26 mouse cellular contexts compared by ENCODE assay signal in the genomic region with DNA sequence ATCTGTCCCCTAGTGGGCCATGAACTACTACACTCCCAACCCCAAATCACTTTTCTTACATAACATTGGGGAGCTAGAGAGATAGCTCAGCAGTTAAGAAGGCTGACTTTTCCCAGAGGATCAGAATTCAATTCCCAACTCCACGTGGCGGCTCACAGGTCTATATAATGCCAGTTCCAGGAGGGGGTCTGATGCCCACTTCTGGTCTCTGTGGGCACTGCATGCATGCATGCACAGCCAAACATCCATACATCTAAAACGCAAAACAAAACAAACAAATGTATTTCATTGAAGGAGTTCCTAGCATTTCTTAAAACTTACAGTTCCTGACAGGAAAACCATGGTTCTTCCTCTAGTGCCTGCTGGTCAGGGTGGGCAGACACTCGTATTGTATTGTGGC. TPM values are rescaled to one million over a fixed set of nuclear protein-coding genes. Genes with fewer than 3 reads are reported as not detected.
DNase-seq lines count a peak whose midpoint lies in the region; ATAC-seq and TF ChIP-seq lines count a peak whose summit lies in the region.
"Had no signal": no experiment of that assay in that cellular context is flagged by ENCODE, and none has a peak within 500 bp of the region (broad histone marks: within the 10 kb centered on the region; RNA-seq: fewer than 3 reads in every experiment).

No protein-coding gene starts in this region.

- no peak for DNase-seq in hindbrain, postnatal 0 days (ENCODE audit: low spot score)
- no peak for DNase-seq in hindbrain, embryonic 10.5 days (ENCODE audit: low spot score)
- DNase-seq in liver, postnatal 0 days = no peak
- no peak for DNase-seq in liver, embryonic 11.5 days (ENCODE audit: low spot score)
- no peak for DNase-seq in spleen, postnatal 4 days (ENCODE audit: low spot score in 2 of 2)
- DNase-seq: adrenal gland, postnatal 36 days; B cell, adult 2 months; cerebellum, adult 11-12 months; cerebellum, postnatal 10 days; gastrocnemius, postnatal 14 days; heart, adult 18-20 months; kidney, adult 11 months; left cerebral cortex, postnatal 4 days; right cerebral cortex, postnatal 14 days; thymus, postnatal 14 days had no signal

- no peaks in the 10 kb centered on the region for H3K9me3 ChIP-seq in hindbrain, postnatal 0 days (ENCODE audit: low read length)
- no peaks in the 10 kb centered on the region for H3K9me3 ChIP-seq in hindbrain, embryonic 10.5 days
- H3K9me3 ChIP-seq in liver, postnatal 0 days (ENCODE audit: low read length) = no peaks in the 10 kb centered on the region
- H3K9me3 ChIP-seq in liver, embryonic 11.5 days (ENCODE audit: control insufficient read depth, low read length) = no peaks in the 10 kb centered on the region
- H3K9me3 ChIP-seq in ES-Bruce4 (replicated peaks; ENCODE audit: control insufficient read depth, insufficient read depth, low read length, poor library complexity, severe bottlenecking) = no peaks in the 10 kb centered on the region
- H3K9me3 ChIP-seq: embryonic facial prominence, embryonic 10.5 days; heart, embryonic 13.5 days; limb, embryonic 15.5 days; lung, embryonic 15.5 days; neural tube, embryonic 15.5 days had no signal

- no peaks in the 10 kb centered on the region for H3K36me3 ChIP-seq in hindbrain, postnatal 0 days (ENCODE audit: insufficient read depth, low read length)
- H3K36me3 ChIP-seq in hindbrain, embryonic 10.5 days = peaks cover 21% of the 10 kb centered on the region
- H3K36me3 ChIP-seq in liver, postnatal 0 days (replicated peaks; ENCODE audit: insufficient read depth, low read length) = peaks cover 4% of the 10 kb centered on the region; the same call in 1 of the 2 replicates
- peaks cover 4% of the 10 kb centered on the region for H3K36me3 ChIP-seq in liver, embryonic 11.5 days (ENCODE audit: control insufficient read depth, insufficient read depth, low read length)
- H3K36me3 ChIP-seq in ES-Bruce4 (ENCODE audit: control insufficient read depth, insufficient read depth, low read length, poor library complexity, severe bottlenecking) = no peaks in the 10 kb centered on the region

- no peak for TF ChIP-seq POLR2A in ES-Bruce4 (IDR thresholded peaks at IDR 0.05; ENCODE audit: insufficient read depth, low read length)
- no peak for TF ChIP-seq POLR2A in bone marrow, adult 2 months (IDR thresholded peaks at IDR 0.05; ENCODE audit: borderline replicate concordance, control insufficient read depth, low read depth, low read length)

- WGBS in hindbrain, postnatal 0 days = 62% methylated on average over 4 of the region's 4 CpGs
- WGBS in hindbrain, embryonic 10.5 days = 77% methylated on average over 4 of the region's 4 CpGs
- 61% methylated on average over 4 of the region's 4 CpGs for WGBS in liver, postnatal 0 days (ENCODE audit: insufficient replicate concordance)
- 64% methylated on average over 4 of the region's 4 CpGs for WGBS in liver, embryonic 11.5 days
- WGBS in bone marrow, adult 2 months = 34% methylated on average over 4 of the region's 4 CpGs

- no peak for TF ChIP-seq EP300 in liver, postnatal 0 days (IDR thresholded peaks at IDR 0.05; ENCODE audit: low read depth)
- no peak for TF ChIP-seq EP300 in ES-Bruce4 (IDR thresholded peaks at IDR 0.05; ENCODE audit: insufficient read depth, low read depth, low read length)

- no peak overlapping the region for H3K4me2 ChIP-seq in hindbrain, postnatal 0 days (ENCODE audit: low read depth, low read length)
- H3K4me2 ChIP-seq in liver, postnatal 0 days (ENCODE audit: low read depth, low read length) = no peak overlapping the region
- no peak overlapping the region for H3K4me2 ChIP-seq in liver, embryonic 11.5 days
- H3K4me2 ChIP-seq: heart, embryonic 13.5 days; limb, embryonic 15.5 days; lung, embryonic 15.5 days; midbrain, embryonic 11.5 days; neural tube, embryonic 15.5 days had no signal

- H3K9ac ChIP-seq in hindbrain, postnatal 0 days (replicated peaks; ENCODE audit: low read length) = no peak overlapping the region
- no peak overlapping the region for H3K9ac ChIP-seq in liver, postnatal 0 days (replicated peaks)
- H3K9ac ChIP-seq in liver, embryonic 11.5 days (ENCODE audit: low read depth, low read length) = no peak overlapping the region
- no peak overlapping the region for H3K9ac ChIP-seq in ES-Bruce4 (ENCODE audit: low read depth, poor library complexity, severe bottlenecking)
- H3K9ac ChIP-seq: heart, embryonic 13.5 days; limb, embryonic 15.5 days; lung, embryonic 15.5 days; neural tube, embryonic 15.5 days had no signal

- no peak overlapping the region for H3K4me3 ChIP-seq in hindbrain, postnatal 0 days (ENCODE audit: low read length)
- H3K4me3 ChIP-seq in hindbrain, embryonic 10.5 days = no peak overlapping the region
- no peak overlapping the region for H3K4me3 ChIP-seq in liver, postnatal 0 days (ENCODE audit: low read depth, low read length)
- no peak overlapping the region for H3K4me3 ChIP-seq in liver, embryonic 11.5 days (ENCODE audit: low read depth, low read length)
- no peak overlapping the region for H3K4me3 ChIP-seq in ES-Bruce4 (ENCODE audit: low read depth, low read length)
- no peak overlapping the region for H3K4me3 ChIP-seq in bone marrow, adult 2 months (replicated peaks; ENCODE audit: control insufficient read depth, low read depth, low read length)
- H3K4me3 ChIP-seq: embryonic facial prominence, embryonic 10.5 days; heart, embryonic 13.5 days; limb, embryonic 15.5 days; lung, embryonic 15.5 days; neural tube, embryonic 15.5 days had no signal

- H3K27me3 ChIP-seq in hindbrain, postnatal 0 days (ENCODE audit: insufficient read depth, low read length) = no peaks in the 10 kb centered on the region
- no peaks in the 10 kb centered on the region for H3K27me3 ChIP-seq in hindbrain, embryonic 10.5 days (ENCODE audit: insufficient read depth, poor library complexity, severe bottlenecking)
- H3K27me3 ChIP-seq in liver, postnatal 0 days (ENCODE audit: insufficient read depth, low read length) = no peaks in the 10 kb centered on the region
- H3K27me3 ChIP-seq in liver, embryonic 11.5 days (replicated peaks; ENCODE audit: control insufficient read depth, insufficient read depth, low read length) = no peaks in the 10 kb centered on the region
- no peaks in the 10 kb centered on the region for H3K27me3 ChIP-seq in ES-Bruce4 (ENCODE audit: control insufficient read depth, insufficient read depth, low read length, poor library complexity, severe bottlenecking)
- H3K27me3 ChIP-seq: CH12.LX; heart, embryonic 13.5 days; limb, embryonic 15.5 days; lung, embryonic 15.5 days; neural tube, embryonic 15.5 days had no signal

- ATAC-seq in hindbrain, postnatal 0 days = no peak
- no peak for ATAC-seq in liver, postnatal 0 days
- no peak for ATAC-seq in liver, embryonic 11.5 days (replicated peaks; ENCODE audit: low FRiP score)
- ATAC-seq: forebrain, embryonic 16.5 days; hindbrain, embryonic 16.5 days had no signal

- TF ChIP-seq CTCF in hindbrain, postnatal 0 days (IDR thresholded peaks at IDR 0.05; ENCODE audit: low read depth) = peak; percentile 30; the same call in 1 of the 2 replicates
- peak; percentile 42 for TF ChIP-seq CTCF in liver, postnatal 0 days (IDR thresholded peaks at IDR 0.05; ENCODE audit: low read depth)
- peak; percentile 15 for TF ChIP-seq CTCF in ES-Bruce4 (IDR thresholded peaks at IDR 0.05; ENCODE audit: low read depth, low read length)
- 0 out of 2 replicates have a peak, but pooled peaks have one; percentile 2 for TF ChIP-seq CTCF in bone marrow, adult 2 months (IDR thresholded peaks at IDR 0.05; ENCODE audit: control insufficient read depth, insufficient read depth, low read length)

- no peak overlapping the region for H3K27ac ChIP-seq in hindbrain, postnatal 0 days
- no peak overlapping the region for H3K27ac ChIP-seq in hindbrain, embryonic 10.5 days
- no peak overlapping the region for H3K27ac ChIP-seq in liver, postnatal 0 days (ENCODE audit: low read depth)
- H3K27ac ChIP-seq in liver, embryonic 11.5 days (ENCODE audit: low read depth, low read length) = no peak overlapping the region
- no peak overlapping the region for H3K27ac ChIP-seq in ES-Bruce4 (ENCODE audit: insufficient read depth, low read length)
- H3K27ac ChIP-seq in bone marrow, adult 2 months (ENCODE audit: control insufficient read depth, insufficient read depth, low read depth, low read length, poor library complexity) = no peak overlapping the region
- H3K27ac ChIP-seq: embryonic facial prominence, embryonic 10.5 days; heart, embryonic 13.5 days; limb, embryonic 15.5 days; lung, embryonic 15.5 days; neural tube, embryonic 15.5 days had no signal

- H3K4me1 ChIP-seq in hindbrain, postnatal 0 days (ENCODE audit: insufficient read depth, low read length) = no peaks in the 10 kb centered on the region
- H3K4me1 ChIP-seq in hindbrain, embryonic 10.5 days (replicated peaks) = no peaks in the 10 kb centered on the region
- H3K4me1 ChIP-seq in liver, postnatal 0 days (ENCODE audit: insufficient read depth) = no peaks in the 10 kb centered on the region; the same call in 1 of the 2 replicates
- H3K4me1 ChIP-seq in liver, embryonic 11.5 days (replicated peaks; ENCODE audit: control insufficient read depth, insufficient read depth, low read length) = no peaks in the 10 kb centered on the region
- no peaks in the 10 kb centered on the region for H3K4me1 ChIP-seq in ES-Bruce4 (ENCODE audit: control insufficient read depth, insufficient read depth, low read length)
- peaks cover 4% of the 10 kb centered on the region for H3K4me1 ChIP-seq in bone marrow, adult 2 months (ENCODE audit: control insufficient read depth, insufficient read depth, low read length)
- H3K4me1 ChIP-seq: embryonic facial prominence, embryonic 10.5 days; limb, embryonic 15.5 days; neural tube, embryonic 15.5 days had no signal

RNA-seq across cellular contexts. Expression of a gene that starts 16.5 kb away (rescaled TPM):
- 137 and 142 TPM in 2 replicates for total RNA-seq in hindbrain, postnatal 0 days (2014; rRNA removed)
- 60.6 and 64.3 TPM in 2 replicates for polyA plus RNA-seq in hindbrain, postnatal 0 days (2015; fragmentation: Nextera tagmentation; extraction: Ambion mirVana)
- polyA plus RNA-seq in hindbrain, embryonic 10.5 days (2016; fragmentation: Nextera tagmentation; extraction: Ambion mirVana) = 77.6 and 79.9 TPM in 2 replicates
- 40.0 and 41.0 TPM in 2 replicates for polyA plus RNA-seq in liver, postnatal 0 days (2015; fragmentation: Nextera tagmentation; extraction: Ambion mirVana)
- polyA plus RNA-seq in liver, embryonic 11.5 days (2014; fragmentation: Nextera tagmentation; extraction: Ambion mirVana) = 81.6 and 83.1 TPM in 2 replicates
- polyA plus RNA-seq in ES-Bruce4 (2011; ENCODE audit: insufficient read depth, insufficient read length, low read depth, missing spikeins) = 43.0 and 45.7 TPM in 2 replicates
- polyA plus RNA-seq in bone marrow, adult 2 months (2011; ENCODE audit: insufficient read depth, insufficient read length, low replicate concordance, missing spikeins) = 97.1 and 115 TPM in 2 replicates

RNA-seq across cellular contexts. Expression of a gene that starts 49.6 kb away (rescaled TPM):
- total RNA-seq in hindbrain, postnatal 0 days (2014; rRNA removed) = 21.9 and 26.2 TPM in 2 replicates
- polyA plus RNA-seq in hindbrain, postnatal 0 days (2015; fragmentation: Nextera tagmentation; extraction: Ambion mirVana) = 25.1 and 26.0 TPM in 2 replicates
- polyA plus RNA-seq in hindbrain, embryonic 10.5 days (2016; fragmentation: Nextera tagmentation; extraction: Ambion mirVana) = 92.8 and 111 TPM in 2 replicates
- 36.4 and 37.4 TPM in 2 replicates for polyA plus RNA-seq in liver, postnatal 0 days (2015; fragmentation: Nextera tagmentation; extraction: Ambion mirVana)
- polyA plus RNA-seq in liver, embryonic 11.5 days (2014; fragmentation: Nextera tagmentation; extraction: Ambion mirVana) = 142 and 143 TPM in 2 replicates
- 60.0 and 73.4 TPM in 2 replicates for polyA plus RNA-seq in ES-Bruce4 (2011; ENCODE audit: insufficient read depth, insufficient read length, low read depth, missing spikeins)
- 26.6 and 43.1 TPM in 2 replicates for polyA plus RNA-seq in bone marrow, adult 2 months (2011; ENCODE audit: insufficient read depth, insufficient read length, low replicate concordance, missing spikeins)

RNA-seq across cellular contexts. Expression of a gene that starts 50.2 kb away (rescaled TPM):
- total RNA-seq in hindbrain, postnatal 0 days (2014; rRNA removed) = 44.1 and 46.7 TPM in 2 replicates
- polyA plus RNA-seq in hindbrain, postnatal 0 days (2015; fragmentation: Nextera tagmentation; extraction: Ambion mirVana) = 9.6 and 9.8 TPM in 2 replicates
- polyA plus RNA-seq in hindbrain, embryonic 10.5 days (2016; fragmentation: Nextera tagmentation; extraction: Ambion mirVana) = 9.2 and 10.4 TPM in 2 replicates
- 4.9 and 5.4 TPM in 2 replicates for polyA plus RNA-seq in liver, postnatal 0 days (2015; fragmentation: Nextera tagmentation; extraction: Ambion mirVana)
- 11.3 and 11.7 TPM in 2 replicates for polyA plus RNA-seq in liver, embryonic 11.5 days (2014; fragmentation: Nextera tagmentation; extraction: Ambion mirVana)
- 12.1 and 12.8 TPM in 2 replicates for polyA plus RNA-seq in ES-Bruce4 (2011; ENCODE audit: insufficient read depth, insufficient read length, low read depth, missing spikeins)
- polyA plus RNA-seq in bone marrow, adult 2 months (2011; ENCODE audit: insufficient read depth, insufficient read length, low replicate concordance, missing spikeins) = 8.2 and 12.4 TPM in 2 replicates
